In the genomic region with DNA sequence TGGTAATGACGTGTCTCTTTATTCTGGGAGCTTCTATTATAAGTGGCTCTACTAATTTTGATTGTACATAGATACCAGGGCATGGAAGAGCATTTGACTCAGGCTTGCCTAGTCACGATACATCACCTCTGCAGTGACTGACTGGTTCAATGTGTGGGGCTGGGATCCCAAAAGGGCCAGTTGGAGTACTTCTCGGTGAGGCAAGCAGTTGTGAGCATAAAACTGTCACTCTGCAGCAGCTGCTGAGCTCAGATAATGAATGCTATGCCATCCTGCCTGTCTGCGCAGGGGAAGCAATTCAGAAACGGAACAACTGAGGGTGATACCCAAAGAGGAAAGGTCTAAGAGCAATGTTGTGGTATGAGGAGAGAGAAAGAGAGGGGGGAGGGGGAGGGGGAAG, we compare ENCODE assay signal across 10 mouse cellular contexts. TPM values are rescaled to one million over a fixed set of nuclear protein-coding genes. Genes with fewer than 3 reads are reported as not detected.
DNase-seq lines count a peak whose midpoint lies in the region; ATAC-seq and TF ChIP-seq lines count a peak whose summit lies in the region.
"Had no signal": no experiment of that assay in that cellular context is flagged by ENCODE, and none has a peak within 500 bp of the region (broad histone marks: within the 10 kb centered on the region; RNA-seq: fewer than 3 reads in every experiment).

No protein-coding gene starts in this region.

- no peak overlapping the region for H3K4me3 ChIP-seq in heart, embryonic 13.5 days
- no peak overlapping the region for H3K4me3 ChIP-seq in intestine, embryonic 16.5 days (ENCODE audit: low read length)
- H3K4me3 ChIP-seq in neural tube, embryonic 13.5 days: no peak overlapping the region

- H3K4me2 ChIP-seq in heart, embryonic 13.5 days: peak overlapping the region; percentile 38; the same call in 1 of the 2 replicates
- no peak overlapping the region for H3K4me2 ChIP-seq in intestine, embryonic 16.5 days (ENCODE audit: low read depth, low read length)
- H3K4me2 ChIP-seq in neural tube, embryonic 13.5 days: no peak overlapping the region

- no peak for TF ChIP-seq POLR2A in brain, embryonic 14.5 days (IDR thresholded peaks at IDR 0.05; ENCODE audit: borderline replicate concordance, extremely low read depth, insufficient read depth, insufficient read length, poor library complexity, severe bottlenecking)

- H3K9me3 ChIP-seq in heart, embryonic 13.5 days: no peaks in the 10 kb centered on the region
- no peaks in the 10 kb centered on the region for H3K9me3 ChIP-seq in intestine, embryonic 16.5 days (ENCODE audit: control insufficient read depth, low read length)
- H3K9me3 ChIP-seq in neural tube, embryonic 13.5 days: no peaks in the 10 kb centered on the region

- no peak overlapping the region for H3K9ac ChIP-seq in heart, embryonic 13.5 days
- no peak overlapping the region for H3K9ac ChIP-seq in intestine, embryonic 16.5 days (ENCODE audit: low read depth, low read length)
- H3K9ac ChIP-seq in neural tube, embryonic 13.5 days: no peak overlapping the region

- 21% methylated on average over 5 of the region's 5 CpGs for WGBS in heart, embryonic 13.5 days
- 40% methylated on average over 5 of the region's 5 CpGs for WGBS in intestine, embryonic 16.5 days
- 13% methylated on average over 5 of the region's 5 CpGs for WGBS in neural tube, embryonic 13.5 days

- H3K36me3 ChIP-seq in heart, embryonic 13.5 days: no peaks in the 10 kb centered on the region
- no peaks in the 10 kb centered on the region for H3K36me3 ChIP-seq in intestine, embryonic 16.5 days (ENCODE audit: control insufficient read depth, insufficient read depth, low read length)
- no peaks in the 10 kb centered on the region for H3K36me3 ChIP-seq in neural tube, embryonic 13.5 days

- peaks cover 36% of the 10 kb centered on the region for H3K4me1 ChIP-seq in heart, embryonic 13.5 days
- peaks cover 4% of the 10 kb centered on the region; the same call in 1 of the 2 replicates for H3K4me1 ChIP-seq in intestine, embryonic 16.5 days (ENCODE audit: control insufficient read depth, insufficient read depth, low read length)
- peaks cover 14% of the 10 kb centered on the region; the same call in 1 of the 2 replicates for H3K4me1 ChIP-seq in neural tube, embryonic 13.5 days (replicated peaks)

- TF ChIP-seq CTCF in brain, embryonic 14.5 days (IDR thresholded peaks at IDR 0.05; ENCODE audit: borderline replicate concordance, extremely low read depth, insufficient read depth, insufficient read length): no peak

- H3K27me3 ChIP-seq in heart, embryonic 13.5 days (replicated peaks): no peaks in the 10 kb centered on the region
- H3K27me3 ChIP-seq in intestine, embryonic 16.5 days (replicated peaks; ENCODE audit: control insufficient read depth, insufficient read depth, low read length): no peaks in the 10 kb centered on the region
- no peaks in the 10 kb centered on the region for H3K27me3 ChIP-seq in neural tube, embryonic 13.5 days

- intact Hi-C loops in heart, postnatal 25 days (cut with DNase I): no loop called here

- DNase-seq in heart, postnatal 25 days (ENCODE audit: low spot score): no peak
- DNase-seq in brain, embryonic 14.5 days (ENCODE audit: low read depth): peak; percentile 35
- no peak for DNase-seq in right cerebral cortex, postnatal 14 days
- no peak for DNase-seq in urinary bladder, adult 18-20 months (ENCODE audit: low spot score in 2 of 2)
- DNase-seq: kidney, adult 11 months; lung, adult 18-20 months had no signal

- peak overlapping the region; percentile 51 for H3K27ac ChIP-seq in heart, embryonic 13.5 days (replicated peaks)
- no peak overlapping the region for H3K27ac ChIP-seq in intestine, embryonic 16.5 days (ENCODE audit: low read length)
- H3K27ac ChIP-seq in neural tube, embryonic 13.5 days (replicated peaks): 0 out of 2 replicates have a peak overlapping the region, but pooled peaks have one; percentile 28

- peak; percentile 67; the same call in 1 of the 2 replicates for ATAC-seq in heart, embryonic 13.5 days (ENCODE audit: extremely low read depth, insufficient number of reproducible peaks, low FRiP score, low TSS enrichment)
- peak; percentile 50; the same call in 1 of the 2 replicates for ATAC-seq in intestine, embryonic 16.5 days
- peak; percentile 58; the same call in 1 of the 2 replicates for ATAC-seq in neural tube, embryonic 13.5 days (ENCODE audit: low read depth)
- ATAC-seq in monocyte, adult 5-6 weeks (replicated peaks; ENCODE audit: insufficient number of reproducible peaks, low FRiP score, low TSS enrichment, poor library complexity, severe bottlenecking): no peak

RNA-seq across cellular contexts. Expression of a gene that starts 49.8 kb away (rescaled TPM):
- 11.8 and 13.6 TPM in 2 replicates for polyA plus RNA-seq in heart, embryonic 13.5 days (2015; fragmentation: Nextera tagmentation; extraction: Ambion mirVana)
- 1 to 10 TPM; 5.3 to 6.2 TPM for total RNA-seq in heart, postnatal 25 days (2021)
- polyA plus RNA-seq in brain, embryonic 14.5 days (2012; rRNA removed): 66.0 and 93.4 TPM in 2 replicates
- polyA plus RNA-seq in intestine, embryonic 16.5 days (2015; fragmentation: Nextera tagmentation; extraction: Ambion mirVana): 11.5 and 12.7 TPM in 2 replicates
- 95.9 and 101 TPM in 2 replicates for polyA plus RNA-seq in neural tube, embryonic 13.5 days (2015; fragmentation: Nextera tagmentation; extraction: Ambion mirVana)
- total RNA-seq in monocyte, adult 5-6 weeks (2017): 7.4 to 40.0 TPM (median 13.8 TPM) in 3 replicates
